Mouse (Mus musculus): ENCODE measurements around the gene Ccdc125. TPM values are rescaled to one million over a fixed set of nuclear protein-coding genes. Genes with fewer than 3 reads are reported as not detected.
"Not testable (repeated sequence)": the region's sequence is repeated elsewhere in the genome, so short reads cannot be mapped to it uniquely, and the experiment has no call there.

Ccdc125 gene
- polyA plus RNA-seq, 1 experiment from 2014 or later: 1.5 TPM

DNA sequence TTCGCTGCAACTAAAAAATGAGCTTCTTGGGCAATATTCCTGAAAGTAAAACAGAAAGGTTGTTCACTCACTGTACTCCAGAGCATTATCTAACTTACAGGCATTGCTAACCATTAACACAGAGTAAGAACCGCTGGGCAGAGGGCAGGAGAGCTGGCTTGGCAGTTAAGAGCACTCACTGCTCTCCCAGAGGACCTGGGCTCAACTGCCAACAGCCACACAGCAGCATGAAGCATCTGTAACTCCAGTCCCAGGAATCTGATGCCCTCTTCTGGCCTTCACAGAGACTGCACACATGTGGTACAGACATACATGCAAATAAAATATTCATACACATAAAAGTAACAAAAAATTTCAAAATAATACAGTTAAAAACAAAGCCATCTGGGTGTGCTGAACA lies 34.0 kb downstream of the Ccdc125 start:
- no peak overlapping the region for H3K4me2 ChIP-seq (replicated peaks)
- no peaks in the 10 kb centered on the region for H3K9me3 ChIP-seq (ENCODE audit: control insufficient read depth, low read length)
- H3K27me3 ChIP-seq (ENCODE audit: control insufficient read depth, insufficient read depth, low read length): no peaks in the 10 kb centered on the region
- no peak for DNase-seq (ENCODE audit: low spot score)
- H3K36me3 ChIP-seq (replicated peaks; ENCODE audit: control insufficient read depth, insufficient read depth): peaks cover 91% of the 10 kb centered on the region
- ATAC-seq (ENCODE audit: low FRiP score): no peak
- WGBS: 90% methylated on average over 2 of the region's 2 CpGs
- H3K4me3 ChIP-seq (replicated peaks; ENCODE audit: low read length): no peak overlapping the region
- no peak overlapping the region for H3K27ac ChIP-seq
- H3K4me1 ChIP-seq (replicated peaks; ENCODE audit: control insufficient read depth, insufficient read depth, low read length): no peaks in the 10 kb centered on the region
- no peak overlapping the region for H3K9ac ChIP-seq

- Histone ChIP-seq H3K9me3 (ENCODE audit: control insufficient read depth, low read length) (no peaks in the 10 kb centered on the region), H3K27me3 (ENCODE audit: control insufficient read depth, insufficient read depth, low read length) (no peaks in the 10 kb centered on the region), H3K9ac (no peak overlapping the region), H3K4me1 (replicated peaks; ENCODE audit: control insufficient read depth, insufficient read depth, low read length) (no peaks in the 10 kb centered on the region), H3K36me3 (replicated peaks; ENCODE audit: control insufficient read depth, insufficient read depth) (peaks cover 92% of the 10 kb centered on the region), H3K4me3 (replicated peaks; ENCODE audit: low read length) (no peak overlapping the region), H3K27ac (no peak overlapping the region), H3K4me2 (replicated peaks) (no peak overlapping the region)
- 94% methylated on average over 7 of the region's 7 CpGs for WGBS
- ATAC-seq (ENCODE audit: low FRiP score) (no peak), DNase-seq (ENCODE audit: low spot score) (no peak)
These were observed 36.7 kb downstream of the Ccdc125 start for GRCm38 (mm10) chr13:100706206-100706605.

- 94% methylated on average over 6 of the region's 6 CpGs for WGBS
- H3K4me1 ChIP-seq (replicated peaks; ENCODE audit: control insufficient read depth, insufficient read depth, low read length): no peaks in the 10 kb centered on the region
- H3K4me2 ChIP-seq (replicated peaks): no peak overlapping the region
- no peak for ATAC-seq (ENCODE audit: low FRiP score)
- H3K27ac ChIP-seq: no peak overlapping the region
- H3K4me3 ChIP-seq (replicated peaks; ENCODE audit: low read length): no peak overlapping the region
- no peaks in the 10 kb centered on the region for H3K9me3 ChIP-seq (ENCODE audit: control insufficient read depth, low read length)
- no peaks in the 10 kb centered on the region for H3K27me3 ChIP-seq (ENCODE audit: control insufficient read depth, insufficient read depth, low read length)
- no peak for DNase-seq (ENCODE audit: low spot score)
- H3K9ac ChIP-seq: no peak overlapping the region
- H3K36me3 ChIP-seq (replicated peaks; ENCODE audit: control insufficient read depth, insufficient read depth): peaks cover 90% of the 10 kb centered on the region
These were observed 46.0 kb downstream of the Ccdc125 start for GRCm38 (mm10) chr13:100715467-100715866.

GRCm38 (mm10) chr13:100721656-100722055 lies 52.1 kb downstream of the Ccdc125 start:
- H3K4me3 ChIP-seq (replicated peaks; ENCODE audit: low read length): no peak overlapping the region
- H3K4me1 ChIP-seq (replicated peaks; ENCODE audit: control insufficient read depth, insufficient read depth, low read length): no peaks in the 10 kb centered on the region
- H3K9ac ChIP-seq: no peak overlapping the region
- DNase-seq (ENCODE audit: low spot score) (no peak), ATAC-seq (ENCODE audit: low FRiP score) (no peak)
- H3K4me2 ChIP-seq (replicated peaks): no peak overlapping the region
- H3K27me3 ChIP-seq (ENCODE audit: control insufficient read depth, insufficient read depth, low read length): no peaks in the 10 kb centered on the region
- peaks cover 55% of the 10 kb centered on the region for H3K36me3 ChIP-seq (replicated peaks; ENCODE audit: control insufficient read depth, insufficient read depth)
- H3K9me3 ChIP-seq (ENCODE audit: control insufficient read depth, low read length): no peaks in the 10 kb centered on the region
- no peak overlapping the region for H3K27ac ChIP-seq
- 95% methylated on average over 5 of the region's 5 CpGs for WGBS

GRCm38 (mm10) chr13:100724051-100724754 lies 54.7 kb downstream of the Ccdc125 start:
- 66% methylated on average over 7 of the region's 7 CpGs for WGBS
- H3K4me3 ChIP-seq (replicated peaks; ENCODE audit: low read length): no peak overlapping the region
- no peaks in the 10 kb centered on the region for H3K27me3 ChIP-seq (ENCODE audit: control insufficient read depth, insufficient read depth, low read length)
- 0 out of 2 replicates have a peak overlapping the region, but pooled peaks have one; percentile 46 for H3K27ac ChIP-seq
- DNase-seq (ENCODE audit: low spot score): peak; percentile 39
- ATAC-seq (ENCODE audit: low FRiP score): peak; percentile 27; the same call in 1 of the 2 replicates
- no peaks in the 10 kb centered on the region for H3K9me3 ChIP-seq (ENCODE audit: control insufficient read depth, low read length)
- peaks cover 4% of the 10 kb centered on the region for H3K4me1 ChIP-seq (replicated peaks; ENCODE audit: control insufficient read depth, insufficient read depth, low read length)
- H3K36me3 ChIP-seq (replicated peaks; ENCODE audit: control insufficient read depth, insufficient read depth): peaks cover 49% of the 10 kb centered on the region
- H3K9ac ChIP-seq: no peak overlapping the region
- H3K4me2 ChIP-seq (replicated peaks): no peak overlapping the region

- no peak overlapping the region for H3K4me3 ChIP-seq (replicated peaks; ENCODE audit: low read length)
- peaks cover 40% of the 10 kb centered on the region for H3K36me3 ChIP-seq (replicated peaks; ENCODE audit: control insufficient read depth, insufficient read depth)
- H3K4me2 ChIP-seq (replicated peaks): no peak overlapping the region
- H3K9me3 ChIP-seq (ENCODE audit: control insufficient read depth, low read length): no peaks in the 10 kb centered on the region
- H3K4me1 ChIP-seq (replicated peaks; ENCODE audit: control insufficient read depth, insufficient read depth, low read length): peaks cover 12% of the 10 kb centered on the region
- H3K9ac ChIP-seq: no peak overlapping the region
- no peak overlapping the region for H3K27ac ChIP-seq
- H3K27me3 ChIP-seq (ENCODE audit: control insufficient read depth, insufficient read depth, low read length): no peaks in the 10 kb centered on the region
- no peak for ATAC-seq (ENCODE audit: low FRiP score)
- no peak for DNase-seq (ENCODE audit: low spot score)
- 92% methylated on average over 10 of the region's 10 CpGs for WGBS
These were observed 55.7 kb downstream of the Ccdc125 start for GRCm38 (mm10) chr13:100725194-100725593.

GRCm38 (mm10) chr13:100728086-100728485 lies 58.6 kb downstream of the Ccdc125 start:
- Histone ChIP-seq H3K27ac (no peak overlapping the region), H3K9me3 (ENCODE audit: control insufficient read depth, low read length) (no peaks in the 10 kb centered on the region), H3K27me3 (ENCODE audit: control insufficient read depth, insufficient read depth, low read length) (no peaks in the 10 kb centered on the region), H3K4me1 (replicated peaks; ENCODE audit: control insufficient read depth, insufficient read depth, low read length) (peaks cover 12% of the 10 kb centered on the region), H3K9ac (no peak overlapping the region), H3K4me2 (replicated peaks) (no peak overlapping the region), H3K4me3 (replicated peaks; ENCODE audit: low read length) (no peak overlapping the region), H3K36me3 (replicated peaks; ENCODE audit: control insufficient read depth, insufficient read depth) (peaks cover 17% of the 10 kb centered on the region)
- 96% methylated on average over 5 of the region's 5 CpGs for WGBS
- ATAC-seq (ENCODE audit: low FRiP score): no peak
- no peak for DNase-seq (ENCODE audit: low spot score)

GRCm38 (mm10) chr13:100728530-100728929 lies 59.0 kb downstream of the Ccdc125 start:
- H3K9ac ChIP-seq; ATAC-seq (ENCODE audit: low FRiP score); H3K4me2 ChIP-seq (replicated peaks); H3K4me3 ChIP-seq (replicated peaks; ENCODE audit: low read length); H3K27me3 ChIP-seq (ENCODE audit: control insufficient read depth, insufficient read depth, low read length); H3K9me3 ChIP-seq (ENCODE audit: control insufficient read depth, low read length); H3K27ac ChIP-seq; DNase-seq (ENCODE audit: low spot score): not testable (repeated sequence)
- WGBS: 94% methylated on average over 4 of the region's 4 CpGs
- Histone ChIP-seq H3K36me3 (replicated peaks; ENCODE audit: control insufficient read depth, insufficient read depth) (peaks cover 17% of the 10 kb centered on the region), H3K4me1 (replicated peaks; ENCODE audit: control insufficient read depth, insufficient read depth, low read length) (peaks cover 12% of the 10 kb centered on the region)

DNA sequence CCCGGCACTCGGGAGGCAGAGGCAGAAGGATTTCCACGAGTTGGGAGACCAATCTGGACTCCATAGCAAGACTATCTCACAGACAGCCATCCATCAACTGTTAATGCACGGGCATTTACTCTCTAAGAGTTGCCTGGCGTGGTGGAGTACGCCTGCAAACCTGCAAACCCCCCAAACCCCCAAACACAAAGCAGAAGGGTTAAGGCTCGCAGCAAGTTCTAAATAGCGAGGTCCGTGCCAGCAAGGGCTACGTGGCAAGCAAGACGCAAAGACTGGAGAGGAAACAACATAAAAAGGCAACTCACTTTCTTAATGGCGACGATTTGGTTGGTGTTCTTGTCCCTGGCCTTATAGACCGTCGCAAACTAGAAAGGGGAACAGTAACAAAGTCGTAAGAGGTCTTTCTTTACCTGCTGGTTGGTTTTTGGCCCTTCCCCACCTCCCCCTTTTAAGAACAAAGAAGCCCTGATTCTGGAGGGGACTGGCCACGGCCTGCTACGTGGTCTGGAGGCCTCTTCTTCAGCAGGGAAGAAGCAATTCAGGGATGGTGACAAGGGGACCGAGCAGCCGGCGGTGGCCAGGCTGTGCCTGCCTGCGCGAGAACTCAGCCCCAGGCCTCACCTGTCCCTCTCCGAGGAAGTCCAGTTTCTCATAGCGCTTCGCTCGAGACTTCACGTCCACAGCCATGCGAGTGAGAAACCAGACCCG lies 60.8 kb downstream of the Ccdc125 start:
- Histone ChIP-seq H3K4me1 (replicated peaks; ENCODE audit: control insufficient read depth, insufficient read depth, low read length) (peaks cover 12% of the 10 kb centered on the region), H3K4me3 (replicated peaks; ENCODE audit: low read length) (peak overlapping the region; percentile 65), H3K36me3 (replicated peaks; ENCODE audit: control insufficient read depth, insufficient read depth) (peaks cover 21% of the 10 kb centered on the region), H3K9me3 (ENCODE audit: control insufficient read depth, low read length) (no peaks in the 10 kb centered on the region), H3K27ac (peak overlapping the region; percentile 86), H3K27me3 (ENCODE audit: control insufficient read depth, insufficient read depth, low read length) (no peaks in the 10 kb centered on the region), H3K4me2 (replicated peaks) (peak overlapping the region; percentile 89), H3K9ac (peak overlapping the region; percentile 76)
- WGBS: under 1% methylated on average over 30 of the region's 30 CpGs
- DNase-seq (ENCODE audit: low spot score) (no peak), ATAC-seq (ENCODE audit: low FRiP score) (peak; percentile 88)

All from hindbrain, embryonic 14.5 days (tissue).